In the genomic region with DNA sequence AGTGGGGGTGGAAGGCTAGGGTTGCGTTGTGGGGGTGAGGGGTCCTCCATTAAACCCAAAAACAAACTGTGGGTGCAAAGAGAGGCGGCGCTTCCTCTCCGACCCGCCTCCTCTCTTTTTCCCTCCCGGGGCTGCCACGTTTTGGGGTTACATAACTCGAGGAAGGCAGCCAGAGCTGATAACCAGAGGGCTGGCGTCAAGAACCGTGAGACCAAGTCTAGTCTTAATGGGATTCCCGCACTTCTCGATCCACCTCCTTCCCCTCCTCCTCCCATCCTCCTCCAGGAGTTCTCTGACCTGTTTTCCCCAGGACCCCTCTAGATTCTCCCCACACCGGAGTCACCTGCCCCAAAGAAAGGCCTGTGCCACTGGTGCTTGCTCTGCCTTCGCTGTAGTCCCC, we compare ENCODE assay signal across 8 mouse cellular contexts. TPM values are rescaled to one million over a fixed set of nuclear protein-coding genes. Genes with fewer than 3 reads are reported as not detected.
DNase-seq lines count a peak whose midpoint lies in the region; ATAC-seq lines count a peak whose summit lies in the region.

No protein-coding gene starts in this region.

- peaks cover 8% of the 10 kb centered on the region for H3K27me3 ChIP-seq in hindbrain, embryonic 16.5 days (replicated peaks; ENCODE audit: control insufficient read depth, insufficient read depth, low read length)

- H3K4me3 ChIP-seq in hindbrain, embryonic 16.5 days (ENCODE audit: low read length) = peak overlapping the region; percentile 58

- H3K4me2 ChIP-seq in hindbrain, embryonic 16.5 days (ENCODE audit: low read length) = peak overlapping the region; percentile 99

- peak overlapping the region; percentile 27; the same call in 1 of the 2 replicates for H3K9ac ChIP-seq in hindbrain, embryonic 16.5 days (ENCODE audit: low read depth, low read length)

- peaks cover 14% of the 10 kb centered on the region for H3K4me1 ChIP-seq in hindbrain, embryonic 16.5 days (ENCODE audit: control insufficient read depth, insufficient read depth, low read depth, low read length)

- peak; percentile 30 for DNase-seq in adrenal gland, postnatal 14 days
- DNase-seq in adrenal gland, postnatal 4 days (ENCODE audit: low spot score in 2 of 2) = no peak
- DNase-seq in urinary bladder, postnatal 36 days (ENCODE audit: low spot score in 2 of 2) = peak; percentile 35 to 67
- no peak for DNase-seq in urinary bladder, adult 2 months (ENCODE audit: low spot score)
- no peak for DNase-seq in natural killer cell, adult 2 months (ENCODE audit: low spot score in 2 of 2)
- no peak for DNase-seq in left cerebral cortex, postnatal 4 days

- 13% methylated on average over 14 of the region's 14 CpGs for WGBS in hindbrain, embryonic 16.5 days

- intact Hi-C loops in left cerebral cortex, postnatal 4 days (cut with DNase I) = no loop called here

- no peak for ATAC-seq in hindbrain, embryonic 16.5 days
- ATAC-seq in megakaryocyte progenitor cell, adult 5-6 weeks (replicated peaks; ENCODE audit: poor library complexity) = peak; percentile 62

- H3K36me3 ChIP-seq in hindbrain, embryonic 16.5 days (ENCODE audit: control insufficient read depth, insufficient read depth, low read length) = no peaks in the 10 kb centered on the region

- no peaks in the 10 kb centered on the region for H3K9me3 ChIP-seq in hindbrain, embryonic 16.5 days (ENCODE audit: control insufficient read depth, low read length)

- H3K27ac ChIP-seq in hindbrain, embryonic 16.5 days (ENCODE audit: low read depth, low read length) = no peak overlapping the region

RNA-seq across cellular contexts. Expression of gene Cpxm1, which starts 0.7 kb away (rescaled TPM):
- total RNA-seq in adrenal gland, postnatal 14 days (2021) = 10.2 and 12.2 TPM in 2 replicates
- 10 to 100 TPM; 18.1 to 22.0 TPM for total RNA-seq in adrenal gland, postnatal 4 days (2021)
- polyA plus RNA-seq in urinary bladder, adult 2 months (2012; rRNA removed) = 99.0 and 108 TPM in 2 replicates
- 33.6 and 39.3 TPM in 2 replicates for polyA plus RNA-seq in hindbrain, embryonic 16.5 days (2015; fragmentation: Nextera tagmentation; extraction: Ambion mirVana)
- 0.29 and 1.9 TPM in 2 replicates for total RNA-seq in megakaryocyte progenitor cell, adult 5-6 weeks (2015)
- total RNA-seq in megakaryocyte progenitor cell, adult 5-6 weeks (2017) = 0.58 and 2.9 TPM in 2 replicates
- 10 to 100 TPM; 25.2 to 26.4 TPM for total RNA-seq in left cerebral cortex, postnatal 4 days (2021)

RNA-seq across cellular contexts. Expression of gene Gm28372, which starts 6.9 kb away (rescaled TPM):
- not detected in 2 replicates for total RNA-seq in adrenal gland, postnatal 14 days (2021)
- not detected for total RNA-seq in adrenal gland, postnatal 4 days (2021)
- not detected in 2 replicates for polyA plus RNA-seq in urinary bladder, adult 2 months (2012; rRNA removed)
- polyA plus RNA-seq in hindbrain, embryonic 16.5 days (2015; fragmentation: Nextera tagmentation; extraction: Ambion mirVana) = not detected in 2 replicates
- not detected in 2 replicates for total RNA-seq in megakaryocyte progenitor cell, adult 5-6 weeks (2015)
- total RNA-seq in megakaryocyte progenitor cell, adult 5-6 weeks (2017) = not detected in 2 replicates
- not detected for total RNA-seq in left cerebral cortex, postnatal 4 days (2021)

RNA-seq across cellular contexts. Expression of gene 1700020A23Rik, which starts 7.0 kb away (rescaled TPM):
- not detected in 2 replicates for total RNA-seq in adrenal gland, postnatal 14 days (2021)
- total RNA-seq in adrenal gland, postnatal 4 days (2021) = not detected
- polyA plus RNA-seq in urinary bladder, adult 2 months (2012; rRNA removed) = not detected in 2 replicates
- polyA plus RNA-seq in hindbrain, embryonic 16.5 days (2015; fragmentation: Nextera tagmentation; extraction: Ambion mirVana) = 0.30 and 0.59 TPM in 2 replicates
- not detected in 2 replicates for total RNA-seq in megakaryocyte progenitor cell, adult 5-6 weeks (2015)
- not detected in 2 replicates for total RNA-seq in megakaryocyte progenitor cell, adult 5-6 weeks (2017)
- total RNA-seq in left cerebral cortex, postnatal 4 days (2021) = not detected

RNA-seq across cellular contexts. Expression of gene Tmem239, which starts 8.2 kb away (rescaled TPM):
- total RNA-seq in adrenal gland, postnatal 14 days (2021) = not detected in 2 replicates
- total RNA-seq in adrenal gland, postnatal 4 days (2021) = not detected
- not detected in 2 replicates for polyA plus RNA-seq in urinary bladder, adult 2 months (2012; rRNA removed)
- 0.12 and 0.28 TPM in 2 replicates for polyA plus RNA-seq in hindbrain, embryonic 16.5 days (2015; fragmentation: Nextera tagmentation; extraction: Ambion mirVana)
- total RNA-seq in megakaryocyte progenitor cell, adult 5-6 weeks (2015) = not detected in 2 replicates
- not detected in 2 replicates for total RNA-seq in megakaryocyte progenitor cell, adult 5-6 weeks (2017)
- not detected for total RNA-seq in left cerebral cortex, postnatal 4 days (2021)

RNA-seq across cellular contexts. Expression of gene Vps16, which starts 26.0 kb away (rescaled TPM):
- 51.3 and 54.4 TPM in 2 replicates for total RNA-seq in adrenal gland, postnatal 14 days (2021)
- total RNA-seq in adrenal gland, postnatal 4 days (2021) = 10 to 100 TPM; 93.9 to 96.3 TPM
- polyA plus RNA-seq in urinary bladder, adult 2 months (2012; rRNA removed) = 77.3 and 89.2 TPM in 2 replicates
- 104 and 105 TPM in 2 replicates for polyA plus RNA-seq in hindbrain, embryonic 16.5 days (2015; fragmentation: Nextera tagmentation; extraction: Ambion mirVana)
- 102 and 115 TPM in 2 replicates for total RNA-seq in megakaryocyte progenitor cell, adult 5-6 weeks (2015)
- 124 and 152 TPM in 2 replicates for total RNA-seq in megakaryocyte progenitor cell, adult 5-6 weeks (2017)
- 100 to 1,000 TPM in 1 of 2 experiments, 10 to 100 TPM in 1; 96.4 to 113 TPM for total RNA-seq in left cerebral cortex, postnatal 4 days (2021)

Comparison
In these comparisons a context has a peak if more than half of its experiments do, and no peak if none do; other contexts are left out.
1. DNase-seq: peak in adrenal gland, postnatal 14 days (single experiment) and urinary bladder, postnatal 36 days (2 of 2); none in adrenal gland, postnatal 4 days (0 of 2), urinary bladder, adult 2 months (single experiment), natural killer cell, adult 2 months (0 of 2) and left cerebral cortex, postnatal 4 days (single experiment).